Mouse (Mus musculus) neural tube, embryonic 13.5 days (tissue): ENCODE data around the gene Gabrd. TPM values are rescaled to one million over a fixed set of nuclear protein-coding genes. Genes with fewer than 3 reads are reported as not detected.

Experiments
- ATAC-seq: fragments of 200-750 bp; cut with Nextera tagmentation; 2 replicates; pipeline ENCODE4 v1.8.0; 2017; ENCODE audit warnings: low read depth, mild to moderate bottlenecking, moderate TSS enrichment, moderate library complexity
- H3K27ac ChIP-seq: fragments of 300-500 bp; sonication (generic); replicated peaks from 2 replicates; pipeline ENCODE4 v1.5.1; 2015; ENCODE audit warnings: moderate library complexity, mild to moderate bottlenecking, inconsistent platforms
- H3K27me3 ChIP-seq: fragments of 300-500 bp; sonication (generic); 2 replicates; pipeline ENCODE4 v1.6.1; 2015; ENCODE audit warnings: mild to moderate bottlenecking, inconsistent platforms
- H3K36me3 ChIP-seq: fragments of 300-500 bp; sonication (generic); 2 replicates; pipeline ENCODE4 v1.6.1; 2015; ENCODE audit warnings: mild to moderate bottlenecking, inconsistent platforms
- H3K4me1 ChIP-seq: fragments of 300-500 bp; sonication (generic); replicated peaks from 2 replicates; pipeline ENCODE4 v1.6.1; 2015; ENCODE audit warnings: inconsistent platforms
- H3K4me2 ChIP-seq: fragments of 300-500 bp; sonication (generic); 2 replicates; pipeline ENCODE4 v1.6.1; 2015; ENCODE audit warnings: inconsistent platforms, mild to moderate bottlenecking, moderate library complexity
- H3K4me3 ChIP-seq: fragments of 300-500 bp; sonication (generic); 2 replicates; pipeline ENCODE4 v1.5.1; 2015; ENCODE audit warnings: mild to moderate bottlenecking, inconsistent platforms
- H3K9ac ChIP-seq: fragments of 300-500 bp; sonication (generic); 2 replicates; pipeline ENCODE4 v1.6.1; 2015; ENCODE audit warnings: moderate library complexity, mild to moderate bottlenecking, inconsistent platforms
- H3K9me3 ChIP-seq: fragments of 300-500 bp; sonication (generic); 2 replicates; pipeline ENCODE4 v1.6.1; 2016; ENCODE audit warnings: inconsistent platforms
- WGBS: fragments of 180-500 bp; shearing (Covaris S2); methylation state at CpG from one replicate; pipeline ENCODE4 v1.1.7; 2015; 5-methylcytosine and 5-hydroxymethylcytosine counted together
- polyA plus RNA-seq: library from polyadenylated mRNA; unstranded; fragments of >200 nt; fragmentation: Nextera tagmentation; extraction: Ambion mirVana; gene quantifications from 2 replicates; pipeline ENCODE4 v1.2.1, GENCODE M21; 2015

Gabrd gene
- polyA plus RNA-seq, 1 experiment from 2014 or later: 0.17 TPM

DNA sequence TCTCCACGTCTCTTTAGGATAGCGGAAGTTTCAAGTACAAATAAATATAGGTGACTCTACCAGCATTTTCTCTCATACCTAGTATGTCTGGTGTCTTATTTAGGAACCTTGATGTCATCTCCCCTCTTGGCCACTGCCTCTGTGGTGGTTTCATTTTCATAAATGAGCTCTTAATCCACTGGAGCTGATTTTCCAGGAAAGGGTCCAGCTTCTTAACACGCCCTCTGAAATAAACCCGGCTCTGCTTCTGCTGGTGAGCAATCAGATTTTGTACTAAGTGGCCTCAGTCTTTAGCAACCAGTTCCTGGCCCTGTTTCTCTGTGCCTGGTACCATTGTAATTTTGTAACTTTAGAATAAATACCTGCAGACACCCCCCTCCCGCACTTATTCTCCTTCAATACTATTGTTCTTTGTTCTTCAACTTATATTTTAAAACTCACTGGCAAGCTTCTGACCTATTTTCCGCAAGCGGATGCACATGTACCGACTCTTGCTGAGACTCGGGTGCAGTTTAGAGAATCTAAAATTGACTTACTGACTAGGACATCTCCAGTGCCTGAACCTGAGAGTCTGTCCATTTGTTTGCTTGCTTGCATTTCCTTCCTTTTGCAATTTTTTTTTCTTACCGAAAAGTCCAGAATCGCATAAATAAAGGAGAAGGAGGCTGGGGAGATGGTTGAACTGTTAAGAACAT is 15.9 kb upstream of the Gabrd start:
- Histone ChIP-seq H3K9ac (no peak overlapping the region), H3K4me3 (no peak overlapping the region), H3K9me3 (no peaks in the 10 kb centered on the region), H3K4me1 (peaks cover 8% of the 10 kb centered on the region), H3K27me3 (no peaks in the 10 kb centered on the region), H3K27ac (no peak overlapping the region), H3K36me3 (no peaks in the 10 kb centered on the region), H3K4me2 (no peak overlapping the region)
- WGBS: 97% methylated on average over 11 of the region's 11 CpGs
- ATAC-seq: no peak

DNA sequence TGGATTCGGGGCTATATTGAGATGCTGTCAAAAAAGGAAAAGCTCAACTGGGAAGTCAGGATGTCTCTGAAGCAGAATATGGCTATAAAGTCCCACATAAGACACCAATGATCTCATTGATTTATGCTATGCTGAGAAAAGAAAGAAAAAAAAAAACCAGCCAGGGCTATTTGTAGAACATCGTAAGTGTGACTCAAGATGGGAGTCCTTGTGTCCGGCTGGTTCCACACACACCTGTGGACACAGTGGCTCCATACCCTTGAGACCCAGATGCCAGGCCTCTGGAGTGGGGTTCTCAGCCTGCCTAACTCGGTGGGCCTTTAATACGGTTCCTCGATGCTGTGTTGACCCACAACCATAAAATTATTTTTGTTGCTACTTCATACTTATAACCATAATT is 14.2 kb upstream of the Gabrd start:
- no peaks in the 10 kb centered on the region for H3K36me3 ChIP-seq
- no peak for ATAC-seq
- WGBS: 90% methylated on average over 6 of the region's 6 CpGs
- no peaks in the 10 kb centered on the region for H3K9me3 ChIP-seq
- H3K9ac ChIP-seq: no peak overlapping the region
- 0 out of 2 replicates have a peak, but pooled peaks cover 4% of the 10 kb centered on the region for H3K27me3 ChIP-seq
- H3K4me1 ChIP-seq: peaks cover 13% of the 10 kb centered on the region
- no peak overlapping the region for H3K4me3 ChIP-seq
- no peak overlapping the region for H3K4me2 ChIP-seq
- no peak overlapping the region for H3K27ac ChIP-seq

DNA sequence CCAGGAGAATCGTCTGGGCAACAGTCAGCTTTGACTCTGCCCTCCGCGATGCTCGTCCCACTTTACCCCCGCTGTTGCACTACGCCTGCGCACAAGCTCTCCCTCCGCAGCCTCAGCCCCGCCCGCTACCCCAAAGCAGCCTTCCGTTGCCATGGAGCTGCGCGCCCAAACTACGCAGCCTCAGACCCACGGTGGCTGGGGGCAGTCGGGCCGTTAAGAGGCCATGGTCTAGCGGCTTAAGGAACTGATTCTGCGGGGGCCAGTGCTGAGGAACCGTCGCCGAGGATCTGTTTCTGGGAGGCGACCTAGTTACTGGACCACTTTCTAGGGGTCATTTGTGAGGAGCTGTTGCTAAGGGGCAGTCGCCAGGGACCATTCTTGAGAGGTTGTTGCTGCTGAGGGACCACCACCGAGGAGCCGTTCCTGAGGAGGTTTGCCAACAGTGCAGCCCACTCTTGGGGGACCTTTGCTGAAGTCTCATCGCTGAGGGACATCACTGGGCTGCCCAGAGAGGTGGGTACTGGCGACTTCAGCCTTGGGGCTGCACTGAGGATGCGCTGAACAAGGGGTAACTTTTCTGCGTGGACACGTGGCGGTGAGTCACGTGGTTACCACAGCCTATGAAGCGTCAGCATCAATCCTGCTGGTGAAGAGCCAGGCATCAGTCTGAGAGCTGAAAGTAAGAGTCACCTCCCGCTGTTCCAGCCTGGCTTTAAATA is 11.3 kb upstream of the Gabrd start, which contains the start of gene Cfap74:
Gene Cfap74, plus strand, starts transcription at position 133 of the 719 bp plus-strand sequence.
- H3K4me3 ChIP-seq: peak within 1 kb of the TSS; percentile 57
- under 1% methylated on average over 35 of the region's 35 CpGs for WGBS
- peak; percentile 98 for ATAC-seq
- peak within 1 kb of the TSS; percentile 69 for H3K9ac ChIP-seq
- H3K4me1 ChIP-seq: peaks cover 13% of the 10 kb centered on the region
- no peaks in the 10 kb centered on the region for H3K36me3 ChIP-seq
- H3K27me3 ChIP-seq: 0 out of 2 replicates have a peak, but pooled peaks cover 4% of the 10 kb centered on the region
- H3K4me2 ChIP-seq: peak within 1 kb of the TSS; percentile 91
- peak within 1 kb of the TSS; percentile 56; the same call in 1 of the 2 replicates for H3K27ac ChIP-seq
- H3K9me3 ChIP-seq: no peaks in the 10 kb centered on the region

DNA sequence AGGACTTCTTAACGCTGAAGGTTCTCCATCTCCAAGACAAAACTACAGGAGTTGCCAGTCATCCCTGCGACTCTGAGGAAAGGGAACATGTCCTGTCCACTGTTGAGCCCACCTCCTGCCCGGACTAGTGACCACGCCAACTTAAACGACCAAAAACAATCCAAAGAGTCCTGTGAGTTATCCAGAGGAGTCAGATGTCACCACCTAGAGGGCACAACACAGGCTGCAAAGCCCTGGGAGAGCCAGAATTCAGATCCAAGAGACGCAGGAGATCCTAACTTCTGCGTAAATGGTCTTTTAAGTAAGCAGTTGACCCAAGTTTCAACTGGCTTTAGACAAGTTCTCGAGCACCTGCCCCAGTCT is 10.8 kb upstream of the Gabrd start:
- 5% methylated on average over 8 of the region's 8 CpGs for WGBS
- Histone ChIP-seq H3K4me1 (peaks cover 13% of the 10 kb centered on the region), H3K9ac (peak overlapping the region; percentile 69), H3K36me3 (no peaks in the 10 kb centered on the region), H3K27me3 (0 out of 2 replicates have a peak, but pooled peaks cover 4% of the 10 kb centered on the region), H3K4me2 (peak overlapping the region; percentile 91), H3K4me3 (peak overlapping the region; percentile 57), H3K9me3 (no peaks in the 10 kb centered on the region), H3K27ac (no peak overlapping the region)
- ATAC-seq: peak; percentile 40

DNA sequence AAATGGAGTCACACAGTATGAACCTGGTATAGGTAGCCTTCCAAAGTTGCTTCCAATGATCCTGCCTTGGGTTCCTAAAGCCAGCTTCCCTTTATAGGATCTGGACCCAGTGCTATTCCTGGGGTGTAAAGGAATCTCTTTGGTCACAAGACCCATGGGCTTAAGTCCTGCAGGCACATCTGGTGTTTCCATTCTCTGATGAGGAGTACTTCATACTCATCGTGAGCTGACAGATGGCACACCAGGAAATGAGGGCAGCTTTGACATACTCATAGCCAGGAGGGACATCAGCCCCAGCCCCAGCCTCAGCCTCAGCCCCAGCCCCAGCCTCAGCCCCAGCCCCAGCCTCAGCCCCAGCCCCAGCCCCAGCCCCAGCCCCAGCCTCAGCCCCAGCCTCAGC is 4.6 kb upstream of the Gabrd start:
- WGBS: 36% methylated on average over 1 of the region's 1 CpGs
- no peaks in the 10 kb centered on the region for H3K36me3 ChIP-seq
- no peak overlapping the region for H3K27ac ChIP-seq
- ATAC-seq: no peak
- no peak overlapping the region for H3K9ac ChIP-seq
- H3K4me3 ChIP-seq: no peak overlapping the region
- no peaks in the 10 kb centered on the region for H3K9me3 ChIP-seq
- H3K27me3 ChIP-seq: peaks cover 46% of the 10 kb centered on the region
- no peak overlapping the region for H3K4me2 ChIP-seq
- H3K4me1 ChIP-seq: peaks cover 8% of the 10 kb centered on the region

DNA sequence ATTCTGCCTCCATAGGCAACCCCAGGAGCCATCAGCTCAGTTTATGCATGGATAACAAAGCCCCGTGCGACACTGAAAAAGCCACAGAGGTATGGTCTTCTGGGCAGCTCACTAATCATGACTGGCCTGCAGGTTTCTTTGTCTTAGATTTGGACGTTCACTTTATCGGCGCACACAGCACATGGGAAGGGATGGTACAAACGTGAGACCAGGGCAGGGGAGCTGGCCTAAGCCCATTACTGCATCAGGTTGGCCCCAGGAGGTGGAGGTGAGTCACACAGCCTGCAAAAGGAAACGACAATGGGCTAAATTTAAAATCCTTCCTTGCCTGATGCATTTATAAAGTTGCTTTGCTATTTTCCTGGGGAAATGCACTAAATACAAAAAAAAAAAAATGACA is 3.2 kb upstream of the Gabrd start:
- Histone ChIP-seq H3K4me1 (peaks cover 12% of the 10 kb centered on the region), H3K9me3 (no peaks in the 10 kb centered on the region), H3K27me3 (peaks cover 56% of the 10 kb centered on the region), H3K27ac (no peak overlapping the region), H3K4me3 (no peak overlapping the region), H3K36me3 (no peaks in the 10 kb centered on the region), H3K9ac (no peak overlapping the region), H3K4me2 (no peak overlapping the region)
- 68% methylated on average over 7 of the region's 7 CpGs for WGBS
- no peak for ATAC-seq

DNA sequence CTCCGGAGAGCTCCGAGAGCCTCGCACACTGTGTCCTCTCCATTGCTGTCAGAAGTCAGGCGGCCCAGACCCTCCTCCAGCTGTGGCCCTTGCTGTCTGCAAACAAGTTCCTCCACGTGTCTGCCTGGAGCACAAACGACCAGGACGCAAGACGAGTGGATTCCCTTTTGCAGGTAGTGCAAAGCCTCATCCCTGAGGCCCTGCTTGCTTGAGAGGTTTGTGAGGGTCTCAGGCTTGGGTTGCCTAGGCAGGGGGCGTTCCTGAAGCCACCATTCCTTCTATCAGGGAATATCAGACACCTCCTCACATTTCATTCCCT is 269 bp upstream of the Gabrd start:
- peaks cover 71% of the 10 kb centered on the region for H3K27me3 ChIP-seq
- H3K27ac ChIP-seq: no peak overlapping the region
- H3K9ac ChIP-seq: 0 out of 2 replicates have a peak overlapping the region, but pooled peaks have one; percentile 53
- 2% methylated on average over 9 of the region's 9 CpGs for WGBS
- no peaks in the 10 kb centered on the region for H3K9me3 ChIP-seq
- H3K4me2 ChIP-seq: peak overlapping the region; percentile 70
- peak overlapping the region; percentile 41 for H3K4me3 ChIP-seq
- H3K36me3 ChIP-seq: no peaks in the 10 kb centered on the region
- peaks cover 12% of the 10 kb centered on the region for H3K4me1 ChIP-seq
- no peak for ATAC-seq

DNA sequence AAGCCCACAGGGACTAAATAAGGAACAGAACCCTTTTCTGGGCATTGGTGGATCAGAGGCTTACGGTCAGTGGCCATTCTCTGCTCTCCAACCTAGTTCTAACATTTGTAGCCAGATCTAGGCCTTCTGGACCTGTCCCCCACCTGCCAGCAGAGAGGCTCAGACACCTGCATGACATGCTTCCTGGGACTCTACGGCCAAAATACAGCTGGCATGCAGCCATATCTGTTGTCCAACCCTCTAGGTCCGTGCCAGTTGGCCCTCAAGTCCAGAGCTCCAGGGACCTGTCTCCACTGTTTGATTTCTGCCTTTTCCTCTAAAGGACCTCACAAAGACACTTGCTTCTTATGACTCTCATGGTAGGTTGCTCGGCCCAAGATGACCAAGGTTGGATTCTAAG is 1.2 kb downstream of the Gabrd start:
- H3K36me3 ChIP-seq: no peaks in the 10 kb centered on the region
- no peak overlapping the region for H3K4me2 ChIP-seq
- H3K27ac ChIP-seq: no peak overlapping the region
- H3K27me3 ChIP-seq: peaks cover 71% of the 10 kb centered on the region
- H3K4me3 ChIP-seq: no peak overlapping the region
- ATAC-seq: no peak
- no peaks in the 10 kb centered on the region for H3K9me3 ChIP-seq
- 94% methylated on average over 4 of the region's 4 CpGs for WGBS
- H3K4me1 ChIP-seq: peaks cover 12% of the 10 kb centered on the region
- H3K9ac ChIP-seq: no peak overlapping the region

DNA sequence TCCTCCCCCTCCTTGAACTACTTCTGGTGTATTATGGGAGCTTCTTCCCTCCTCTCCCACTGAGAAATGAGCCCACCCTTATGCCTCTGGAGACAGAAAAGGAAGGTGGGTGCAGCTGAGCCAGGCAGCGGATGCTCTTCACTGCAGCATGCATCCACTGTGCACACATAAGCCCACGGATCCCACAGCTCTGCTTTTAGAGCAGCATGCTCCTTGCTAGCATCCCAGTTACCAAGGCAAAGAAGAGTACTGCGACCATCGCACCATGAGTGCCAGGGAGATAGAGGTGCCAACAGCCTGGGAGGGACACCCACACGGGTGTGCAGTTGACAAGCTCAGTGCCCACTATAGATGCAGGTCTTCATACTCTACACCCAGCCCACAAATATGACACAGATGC is 2.4 kb downstream of the Gabrd start:
- H3K4me3 ChIP-seq: no peak overlapping the region
- peaks cover 12% of the 10 kb centered on the region for H3K4me1 ChIP-seq
- H3K27me3 ChIP-seq: peaks cover 62% of the 10 kb centered on the region
- H3K9ac ChIP-seq: no peak overlapping the region
- no peaks in the 10 kb centered on the region for H3K36me3 ChIP-seq
- 88% methylated on average over 5 of the region's 5 CpGs for WGBS
- no peak overlapping the region for H3K4me2 ChIP-seq
- no peaks in the 10 kb centered on the region for H3K9me3 ChIP-seq
- ATAC-seq: no peak
- no peak overlapping the region for H3K27ac ChIP-seq

DNA sequence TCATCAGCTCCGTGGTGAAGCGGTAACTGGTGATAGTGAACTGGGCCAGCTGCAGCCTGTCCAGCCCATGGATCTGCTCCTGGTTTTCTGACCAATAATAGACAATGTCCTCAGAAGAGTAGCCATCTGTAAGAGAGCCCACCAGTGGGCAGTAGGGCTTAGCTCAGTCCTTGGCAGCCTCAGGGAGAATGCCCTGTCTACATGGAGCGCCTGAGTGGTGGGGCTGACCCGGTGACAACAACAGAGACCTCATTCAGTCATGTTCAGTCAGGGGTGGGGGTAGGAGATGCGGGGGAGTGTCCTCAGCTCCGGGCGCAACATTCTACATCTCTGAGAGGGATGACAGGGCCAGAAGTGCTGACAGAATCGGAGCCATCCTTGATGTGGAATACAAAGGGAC is 10.7 kb downstream of the Gabrd start:
- H3K9me3 ChIP-seq: no peaks in the 10 kb centered on the region
- 84% methylated on average over 8 of the region's 8 CpGs for WGBS
- no peak for ATAC-seq
- H3K9ac ChIP-seq: no peak overlapping the region
- no peaks in the 10 kb centered on the region for H3K36me3 ChIP-seq
- peaks cover 10% of the 10 kb centered on the region; the same call in 1 of the 2 replicates for H3K4me1 ChIP-seq
- H3K4me3 ChIP-seq: no peak overlapping the region
- H3K27me3 ChIP-seq: 0 out of 2 replicates have a peak, but pooled peaks cover 5% of the 10 kb centered on the region
- H3K4me2 ChIP-seq: no peak overlapping the region
- H3K27ac ChIP-seq: no peak overlapping the region

DNA sequence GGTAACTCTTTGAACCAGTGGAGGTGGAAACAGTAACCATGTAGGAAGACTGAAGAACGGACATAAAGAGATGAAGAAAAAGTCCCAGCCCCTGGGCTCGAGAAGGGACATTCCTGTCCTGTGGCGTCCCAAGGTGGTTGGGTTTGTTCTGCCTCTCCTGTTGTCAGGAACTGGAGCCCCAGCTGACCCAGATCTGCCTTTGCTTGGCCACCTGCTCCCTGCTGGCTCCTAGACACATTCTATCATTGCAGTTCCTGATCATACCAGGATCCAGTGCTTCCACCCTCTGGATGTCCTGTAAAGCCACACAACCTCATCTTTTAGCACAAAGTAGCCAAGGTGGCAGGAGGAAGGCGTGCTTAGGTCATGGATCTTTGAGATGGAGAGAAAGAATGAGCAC is 14.6 kb downstream of the Gabrd start:
- no peak overlapping the region for H3K4me2 ChIP-seq
- no peaks in the 10 kb centered on the region for H3K9me3 ChIP-seq
- ATAC-seq: no peak
- H3K36me3 ChIP-seq: no peaks in the 10 kb centered on the region
- no peak overlapping the region for H3K27ac ChIP-seq
- H3K9ac ChIP-seq: no peak overlapping the region
- 0 out of 2 replicates have a peak, but pooled peaks cover 5% of the 10 kb centered on the region for H3K27me3 ChIP-seq
- H3K4me1 ChIP-seq: peaks cover 13% of the 10 kb centered on the region; the same call in 1 of the 2 replicates
- 81% methylated on average over 4 of the region's 4 CpGs for WGBS
- H3K4me3 ChIP-seq: no peak overlapping the region

DNA sequence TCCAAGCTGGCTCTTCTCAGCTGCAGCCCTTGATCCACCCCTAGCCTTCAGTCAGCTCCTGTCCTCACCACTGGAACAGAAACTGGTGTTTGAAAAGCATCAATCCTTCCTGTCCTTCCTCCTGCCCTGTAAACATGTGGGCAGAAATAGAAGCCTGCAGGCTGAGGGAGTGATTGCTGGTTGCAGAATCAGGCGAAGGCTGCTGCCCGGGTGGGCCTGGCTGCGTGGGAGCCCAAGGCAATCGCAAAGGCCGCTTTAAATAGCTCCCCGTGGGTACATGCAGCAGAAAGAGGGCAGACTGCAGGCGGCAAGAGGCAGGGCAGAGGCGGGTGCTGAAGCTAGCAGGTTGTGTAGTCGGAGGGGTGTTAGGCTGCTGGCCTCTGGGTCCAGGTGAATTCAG is 15.2 kb downstream of the Gabrd start:
- Histone ChIP-seq H3K4me3 (no peak overlapping the region), H3K36me3 (no peaks in the 10 kb centered on the region), H3K9me3 (no peaks in the 10 kb centered on the region), H3K4me1 (peaks cover 13% of the 10 kb centered on the region; the same call in 1 of the 2 replicates), H3K4me2 (no peak overlapping the region), H3K27ac (no peak overlapping the region), H3K27me3 (0 out of 2 replicates have a peak, but pooled peaks cover 5% of the 10 kb centered on the region), H3K9ac (peak overlapping the region; percentile 26; the same call in 1 of the 2 replicates)
- ATAC-seq: no peak
- 17% methylated on average over 9 of the region's 9 CpGs for WGBS
